Mouse (Mus musculus) brain, embryonic 14.5 days (tissue): Measurements from ENCODE around the gene Setd1b. TPM values are rescaled to one million over a fixed set of nuclear protein-coding genes. Genes with fewer than 3 reads are reported as not detected.
A peak's percentile ranks its signal among the peaks of the same experiment; 100 is the strongest.

Source experiments
- DNase-seq: peaks from one replicate; pipeline ENCODE4 v3.0.0-alpha.2; 2011; ENCODE audit warnings: low read depth
- CTCF ChIP-seq: fragments of 200-500 bp; IDR thresholded peaks from 2 replicates; pipeline ENCODE4 v1.5.1; 2012; ENCODE audit warnings: inconsistent platforms, mild to moderate bottlenecking, moderate library complexity, borderline replicate concordance; ENCODE audit not compliant: insufficient read depth, insufficient read length; ENCODE audit errors: extremely low read depth
- POLR2A ChIP-seq: fragments of 200-500 bp; IDR thresholded peaks from 2 replicates; pipeline ENCODE4 v1.6.1; 2012; ENCODE audit warnings: mild to moderate bottlenecking, inconsistent platforms, borderline replicate concordance; ENCODE audit not compliant: poor library complexity, insufficient read depth, insufficient read length, severe bottlenecking; ENCODE audit errors: extremely low read depth
- polyA plus RNA-seq: library from polyadenylated mRNA; depleted of rRNA; stranded (reverse); fragments of >200 nt; gene quantifications from 2 replicates; pipeline ENCODE4 v1.2.3, GENCODE M21; 2012

Gene Setd1b
- polyA plus RNA-seq, 1 experiment = 21.0 TPM

DNA sequence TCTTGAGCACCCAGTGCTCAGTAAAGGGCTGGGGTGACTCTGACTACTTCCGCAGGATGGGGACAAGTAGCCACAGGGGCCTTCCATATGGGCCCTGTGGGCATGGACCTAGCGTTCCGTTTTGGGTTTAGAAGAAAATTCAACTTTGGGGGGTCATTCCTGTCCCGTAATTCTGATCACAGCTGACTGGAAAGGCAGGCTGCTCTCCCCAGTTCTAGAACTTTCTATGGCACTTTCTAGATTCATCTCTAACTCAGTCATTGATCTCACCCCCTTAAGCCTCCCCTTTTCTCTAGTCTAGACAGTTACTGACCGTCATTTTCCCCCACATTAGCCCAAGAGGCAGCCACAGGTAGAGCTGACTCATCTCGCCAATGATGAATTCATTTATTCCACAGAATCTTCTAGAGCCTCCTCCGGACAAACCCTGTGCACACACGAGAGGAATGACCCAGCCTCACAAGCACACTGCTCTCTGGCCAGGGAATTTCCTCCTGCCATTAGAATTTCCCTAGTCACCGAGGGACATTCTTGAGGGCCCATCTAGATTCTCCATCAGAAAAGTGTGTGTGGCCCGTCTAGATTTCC is 12.7 kb upstream of the Setd1b start:
- DNase-seq = no peak
- TF ChIP-seq CTCF = no peak
- no peak for TF ChIP-seq POLR2A

DNA sequence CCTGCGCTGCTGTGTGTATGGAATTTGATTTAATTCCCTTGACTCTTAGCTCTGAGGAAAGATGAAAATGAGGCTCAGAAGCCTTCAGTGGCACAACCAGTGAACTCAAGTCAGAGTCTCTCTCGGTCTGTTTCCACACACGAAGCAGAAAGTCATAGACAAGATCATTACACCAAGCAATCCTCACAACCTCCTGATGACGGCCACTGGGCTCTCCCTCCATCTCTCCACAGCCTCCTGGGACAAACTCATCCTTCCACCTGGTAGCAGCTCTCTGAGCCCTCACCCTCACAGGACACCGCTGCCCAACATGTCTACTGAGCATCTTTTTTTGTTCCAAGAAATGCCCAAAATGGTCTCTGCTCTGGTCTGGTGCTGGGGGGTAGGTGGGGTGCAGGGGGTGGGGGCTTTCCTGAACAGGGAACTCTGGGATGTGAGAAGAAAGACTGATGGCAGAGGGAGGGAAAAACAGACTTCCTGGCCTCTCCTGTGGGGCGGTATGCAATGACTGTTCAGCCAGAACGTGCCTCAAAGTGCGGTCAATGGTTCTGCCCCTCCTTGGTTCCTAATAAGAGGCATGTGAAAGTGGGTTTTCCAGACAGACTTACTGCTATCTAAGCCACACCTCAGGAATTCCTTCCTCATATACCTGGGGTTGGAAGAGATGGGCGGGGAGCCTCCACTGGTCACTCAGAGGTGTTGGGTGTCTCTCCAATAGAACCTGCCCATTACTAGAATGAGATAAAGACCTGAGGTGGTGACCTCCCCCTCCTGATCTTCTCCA is 11.8 kb upstream of the Setd1b start:
- DNase-seq = no peak
- TF ChIP-seq CTCF = no peak
- TF ChIP-seq POLR2A = no peak

DNA sequence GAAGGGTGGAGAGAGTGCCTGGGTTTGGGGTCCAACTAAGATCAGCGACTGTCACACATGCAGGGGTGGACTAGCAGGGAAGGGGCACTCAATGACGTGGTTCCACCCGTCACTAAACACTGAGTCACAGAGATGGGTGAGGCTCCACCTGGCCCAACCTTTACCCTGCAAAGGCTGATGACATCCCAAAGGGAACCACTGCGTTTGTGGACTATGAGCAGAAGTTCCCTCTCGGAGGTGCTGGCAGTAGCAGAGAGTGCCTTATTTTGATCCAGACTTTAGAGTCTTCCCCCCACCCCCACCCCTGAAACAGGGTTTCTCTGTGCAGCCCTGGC is 11.2 kb upstream of the Setd1b start:
- DNase-seq = no peak
- TF ChIP-seq CTCF (no peak), POLR2A (no peak)

DNA sequence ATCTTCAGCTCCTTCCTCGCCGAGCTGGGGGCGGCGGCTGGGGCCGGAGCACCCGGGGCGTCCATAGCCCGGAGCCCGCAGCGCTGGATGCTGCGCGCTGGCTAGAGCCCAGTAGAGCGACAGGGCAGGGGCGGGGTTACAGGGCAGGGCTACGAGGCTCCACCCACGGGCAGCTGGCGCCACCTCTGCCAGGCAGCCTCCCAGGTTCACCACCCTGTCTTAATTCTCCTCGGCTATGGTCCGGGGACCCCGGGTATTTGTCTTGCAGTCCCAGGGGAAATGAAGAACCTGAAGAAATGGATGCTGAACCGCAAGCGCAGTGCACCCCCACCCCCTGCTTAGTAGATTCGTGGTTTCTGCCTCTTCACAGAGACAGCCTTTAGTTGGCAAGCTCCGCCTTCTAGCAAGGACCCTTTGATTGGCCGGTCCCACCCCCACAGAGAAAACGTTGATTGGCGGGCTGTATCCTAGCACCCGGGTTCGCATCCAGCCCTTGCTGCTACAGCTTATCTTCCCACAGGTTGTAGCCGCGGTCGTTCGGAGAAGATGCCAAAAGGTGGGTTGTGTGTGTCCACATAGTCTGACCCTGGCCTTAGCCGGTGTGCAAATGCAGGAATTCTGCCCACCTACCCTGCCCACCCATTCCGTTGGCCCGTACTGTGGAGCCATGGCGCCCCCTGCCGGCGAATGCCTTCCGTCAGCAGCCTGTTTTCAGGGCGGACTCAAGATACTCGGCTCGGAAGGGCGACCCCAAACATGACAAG is 9.5 kb upstream of the Setd1b start, which contains the start of gene Rhof:
Gene Rhof (minus strand): TSS at position 385 of the 764 bp plus-strand sequence.
- TF ChIP-seq CTCF = peak; percentile 81
- no peak for TF ChIP-seq POLR2A
- DNase-seq = peak; percentile 87

DNA sequence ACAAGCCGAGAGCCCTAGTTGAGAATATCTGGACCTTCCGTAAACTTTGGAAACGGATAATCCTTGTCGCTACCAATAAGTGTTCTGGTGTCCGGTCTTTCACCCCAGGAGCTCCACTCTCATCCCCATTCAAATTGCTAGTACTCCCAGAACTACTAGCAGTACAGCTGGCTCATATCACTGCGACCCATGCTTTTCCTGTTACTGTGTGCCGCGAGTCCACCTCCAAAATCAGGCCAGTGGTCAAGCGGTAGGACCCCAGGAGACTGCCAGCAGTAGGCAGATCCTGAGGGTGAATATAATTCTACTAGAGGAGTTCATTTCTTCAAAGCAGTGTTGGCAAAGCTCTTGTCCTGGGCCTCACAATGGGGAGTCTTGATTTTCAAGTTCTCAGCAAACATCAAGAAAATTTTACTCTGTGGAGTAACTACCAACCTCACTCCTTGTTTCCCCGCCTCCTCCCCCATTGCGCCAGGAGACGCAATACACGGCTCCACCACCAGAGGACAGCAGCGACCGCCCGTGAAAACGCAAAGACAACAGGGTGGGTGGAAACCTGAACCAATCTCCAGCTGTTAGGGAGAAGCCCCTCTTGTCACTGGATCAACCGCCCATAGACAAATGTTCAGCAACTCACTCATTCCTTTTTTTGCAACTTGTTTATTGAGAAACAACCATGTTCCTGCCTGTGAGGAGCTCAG is 8.8 kb upstream of the Setd1b start:
- peak; percentile 91 for DNase-seq
- TF ChIP-seq CTCF (peak; percentile 99), POLR2A (no peak)

DNA sequence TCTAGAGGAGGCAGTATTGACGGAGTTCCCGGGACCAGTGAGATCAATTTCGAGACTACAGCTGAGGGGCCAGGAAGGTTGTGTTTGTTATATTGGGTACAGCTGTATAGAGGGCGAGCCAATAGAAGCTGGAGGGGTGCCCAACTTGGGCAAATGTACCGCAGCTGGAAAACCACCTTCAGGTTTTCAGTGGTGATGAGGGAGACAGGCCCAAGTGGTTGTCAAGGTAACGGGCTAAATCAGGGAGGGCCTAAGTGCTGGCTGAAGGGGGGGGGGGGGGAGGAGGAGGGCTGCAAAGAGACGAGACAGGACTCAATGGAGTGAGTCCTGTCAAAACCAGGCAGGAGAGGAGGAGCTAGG is 8.2 kb upstream of the Setd1b start:
- peak; percentile 76 for DNase-seq
- no peak for TF ChIP-seq CTCF
- TF ChIP-seq POLR2A = no peak

DNA sequence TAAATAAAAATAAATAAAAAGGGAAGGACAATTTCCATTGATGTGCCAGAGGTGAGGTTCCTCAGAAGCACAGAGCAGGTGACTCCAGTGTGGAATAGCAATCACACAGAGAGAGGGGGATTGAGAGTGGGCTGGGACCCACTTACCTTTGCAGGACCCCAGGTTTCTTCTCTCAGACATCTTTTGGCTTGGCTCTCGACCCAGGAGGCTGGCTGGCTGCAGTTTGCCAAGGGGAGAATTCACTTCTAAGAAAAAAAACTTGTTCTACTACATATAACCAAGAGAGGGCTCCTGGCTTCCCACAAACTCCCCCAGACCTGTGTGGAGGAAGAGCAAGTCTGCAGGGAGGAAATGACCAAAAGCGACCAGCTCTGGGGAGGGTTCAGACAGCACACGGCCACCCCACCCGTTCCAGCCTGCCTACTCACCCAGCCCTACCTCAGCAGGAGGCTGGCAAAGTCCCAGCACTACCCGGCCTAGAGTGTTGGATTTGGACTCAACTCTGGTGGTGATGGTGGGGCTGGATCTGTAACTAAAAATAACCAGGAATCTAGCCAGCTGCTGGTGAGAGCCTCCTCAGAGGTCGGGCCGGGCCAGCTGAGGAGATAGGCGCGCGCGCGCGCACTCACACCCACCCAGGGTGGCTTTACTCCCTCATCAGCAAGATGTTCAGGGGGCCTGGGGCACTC is 7.7 kb upstream of the Setd1b start:
- peak; percentile 48 for DNase-seq
- TF ChIP-seq POLR2A (no peak), CTCF (peak; percentile 1; the same call in 1 of the 2 replicates)

DNA sequence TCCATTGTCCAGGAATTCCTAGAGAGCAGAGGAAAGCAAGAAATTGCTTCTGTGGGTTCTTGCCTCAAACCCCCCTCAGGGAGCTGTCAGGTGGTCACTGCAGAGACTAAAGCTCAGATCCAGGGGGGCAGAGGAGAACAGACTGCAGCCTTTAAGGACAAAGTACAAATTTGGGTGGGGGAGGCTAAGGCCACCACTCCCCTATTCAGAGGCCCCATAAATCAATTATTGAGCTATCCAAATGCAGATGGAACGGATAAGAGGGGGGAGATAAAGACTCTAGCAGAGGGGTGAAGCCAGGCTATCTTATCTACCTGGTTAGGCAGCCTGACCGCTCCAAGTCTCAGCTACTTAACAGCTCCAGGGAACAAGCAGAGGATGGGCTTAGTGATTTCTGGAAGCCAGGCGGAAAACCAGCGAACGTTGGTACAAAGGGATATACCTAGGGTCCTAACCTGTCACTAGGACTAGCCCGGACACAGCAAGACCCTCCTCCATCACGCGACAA is 7.1 kb upstream of the Setd1b start:
- TF ChIP-seq CTCF = no peak
- TF ChIP-seq POLR2A = no peak
- DNase-seq = no peak

DNA sequence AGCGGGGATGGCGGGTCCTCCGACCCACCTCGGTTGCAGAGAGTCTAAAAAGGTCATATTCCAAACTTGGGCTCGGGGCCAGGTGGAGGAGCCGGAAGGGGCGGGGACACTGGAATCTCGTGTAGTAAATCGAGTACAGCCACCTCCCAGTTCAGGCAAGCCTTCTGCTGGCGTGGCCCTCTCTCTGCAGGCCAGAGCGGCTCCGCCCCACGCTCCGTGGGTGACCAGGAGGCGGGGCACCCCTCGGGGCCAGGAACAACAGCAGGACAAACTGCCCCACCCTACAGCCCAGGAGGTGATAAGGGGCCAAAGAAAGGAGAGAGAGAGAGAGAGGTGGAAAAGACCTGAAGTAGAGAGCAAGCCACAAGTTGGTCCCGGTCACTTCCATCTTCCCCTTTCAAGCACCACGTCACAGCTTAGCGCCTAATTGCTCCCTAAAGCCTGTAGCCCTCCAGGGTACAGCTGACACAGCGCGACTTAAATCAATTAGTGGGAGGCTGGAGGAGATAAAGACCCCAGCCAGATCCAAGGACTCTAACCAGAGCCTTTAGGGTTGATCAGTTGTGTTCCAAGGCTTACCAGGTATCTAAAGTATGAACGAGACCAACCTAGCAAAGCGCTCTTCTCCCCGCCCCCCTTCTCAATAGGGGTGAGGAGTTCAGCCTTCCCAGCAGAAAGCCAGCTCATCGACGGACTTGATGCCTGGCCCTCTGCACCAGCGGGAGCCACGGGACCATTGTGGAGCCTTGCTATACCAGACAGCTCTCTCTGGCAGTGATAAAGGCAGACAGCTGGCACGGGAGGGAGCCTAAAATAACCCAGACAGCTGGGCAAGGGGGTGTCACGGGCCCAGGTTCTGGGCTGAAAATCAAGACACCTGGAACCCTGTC is 6.3 kb upstream of the Setd1b start:
- DNase-seq = peak; percentile 84

More for the DNA sequence above, 6.3 kb upstream of the Setd1b start:
- no peak for TF ChIP-seq CTCF
- TF ChIP-seq POLR2A = no peak
